Mouse (Mus musculus) lung, postnatal 10 days (tissue): ENCODE data around the gene Dusp28.

ENCODE experiments used
- DNase-seq: peaks from one replicate; pipeline ENCODE4 v3.0.0; 2021

Gene Dusp28

DNA sequence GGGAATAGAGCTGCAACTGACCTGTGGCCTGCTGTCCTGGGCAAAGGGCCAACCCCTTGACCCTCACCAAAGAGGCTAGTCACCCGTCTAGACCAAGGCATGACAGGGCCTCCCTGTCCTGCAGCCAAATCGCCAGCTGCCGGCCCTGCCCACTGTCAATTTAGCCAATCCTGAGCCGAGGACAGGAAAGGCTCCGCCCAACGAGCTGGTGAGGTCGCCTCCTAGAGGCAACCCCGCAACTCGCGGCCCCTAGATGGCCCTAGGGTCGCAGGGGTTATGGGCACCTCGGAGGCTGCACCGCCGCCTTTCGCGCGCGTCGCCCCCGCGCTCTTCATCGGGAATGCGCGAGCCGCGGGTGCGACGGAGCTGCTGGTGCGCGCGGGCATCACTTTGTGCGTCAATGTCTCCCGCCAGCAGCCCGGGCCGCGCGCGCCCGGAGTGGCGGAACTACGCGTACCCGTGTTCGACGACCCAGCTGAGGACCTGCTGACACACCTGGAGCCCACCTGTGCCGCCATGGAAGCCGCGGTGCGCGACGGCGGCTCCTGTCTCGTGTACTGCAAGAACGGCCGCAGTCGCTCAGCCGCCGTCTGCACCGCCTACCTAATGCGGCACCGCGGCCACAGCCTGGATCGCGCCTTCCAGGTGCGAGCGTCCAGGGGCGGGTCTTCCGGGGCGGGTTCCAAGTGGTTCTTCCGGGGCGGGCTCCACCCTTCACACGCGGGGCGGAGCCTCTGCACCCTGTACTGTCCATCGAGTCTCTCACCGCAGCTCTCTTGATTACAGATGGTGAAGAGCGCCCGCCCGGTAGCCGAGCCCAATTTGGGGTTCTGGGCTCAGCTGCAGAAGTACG lies at the start of gene Dusp28:
Gene Dusp28 (plus strand): TSS at position 203 of the 853 bp plus-strand sequence.
- DNase-seq: peak; percentile 95

DNA sequence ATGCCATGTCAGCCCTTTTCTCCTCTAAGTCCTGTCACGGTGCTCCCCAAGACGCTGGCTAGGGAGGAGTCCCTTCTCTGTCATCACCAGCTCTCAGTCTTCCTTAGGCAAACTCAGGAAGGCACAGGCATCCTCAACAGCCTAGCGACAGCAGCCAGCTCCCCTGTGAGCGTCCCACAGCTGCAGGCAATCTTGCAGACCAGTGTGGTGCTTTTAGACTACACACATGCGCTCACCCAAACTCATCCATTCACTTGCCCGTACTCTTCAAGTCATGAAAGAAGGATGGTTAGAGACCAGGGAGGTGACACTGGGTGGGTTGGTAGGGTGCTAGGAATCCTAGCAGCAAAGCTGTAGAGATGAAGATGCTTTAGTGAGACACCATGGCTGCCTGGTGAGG lies 45.3 kb upstream of the Dusp28 start:
- no peak for DNase-seq

DNA sequence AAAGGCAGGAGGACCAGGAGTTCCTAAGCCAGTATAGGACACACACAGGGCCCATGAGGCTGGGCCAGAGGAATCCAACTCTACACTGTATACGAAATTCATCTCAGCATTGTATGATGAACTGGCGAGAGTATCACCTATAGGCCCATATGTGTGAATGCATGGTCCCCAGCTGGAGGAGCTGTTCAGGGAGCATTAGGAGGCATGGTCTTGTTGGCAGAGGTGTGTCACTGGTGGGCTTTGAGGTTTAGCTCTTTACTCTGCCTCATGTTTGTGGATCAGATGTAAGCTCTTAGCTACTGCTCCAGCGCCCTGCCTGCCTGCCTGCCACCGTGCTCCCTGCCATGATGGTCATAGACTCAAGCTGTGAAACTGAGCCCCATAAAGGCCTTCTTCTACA lies 43.5 kb upstream of the Dusp28 start:
- no peak for DNase-seq

DNA sequence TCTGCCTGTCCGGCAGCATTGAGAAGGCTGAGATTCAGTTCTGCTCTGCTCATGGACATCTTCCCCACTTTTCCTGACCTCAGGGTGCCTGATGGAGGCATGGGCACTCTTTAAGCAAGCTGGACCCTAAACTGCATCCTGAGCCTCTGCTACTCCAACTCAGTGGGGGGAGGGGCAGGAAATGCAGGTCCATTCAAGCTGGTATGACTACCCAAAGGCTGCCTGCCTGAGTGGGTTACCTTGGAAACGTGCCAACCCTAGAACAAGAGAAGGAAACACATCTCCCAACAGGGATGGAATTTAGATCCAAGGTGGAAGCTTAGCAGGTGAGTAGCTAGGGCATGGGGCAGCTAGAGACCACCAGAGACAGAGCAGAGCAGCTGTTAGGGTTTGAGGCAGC lies 40.6 kb upstream of the Dusp28 start:
- DNase-seq: no peak

DNA sequence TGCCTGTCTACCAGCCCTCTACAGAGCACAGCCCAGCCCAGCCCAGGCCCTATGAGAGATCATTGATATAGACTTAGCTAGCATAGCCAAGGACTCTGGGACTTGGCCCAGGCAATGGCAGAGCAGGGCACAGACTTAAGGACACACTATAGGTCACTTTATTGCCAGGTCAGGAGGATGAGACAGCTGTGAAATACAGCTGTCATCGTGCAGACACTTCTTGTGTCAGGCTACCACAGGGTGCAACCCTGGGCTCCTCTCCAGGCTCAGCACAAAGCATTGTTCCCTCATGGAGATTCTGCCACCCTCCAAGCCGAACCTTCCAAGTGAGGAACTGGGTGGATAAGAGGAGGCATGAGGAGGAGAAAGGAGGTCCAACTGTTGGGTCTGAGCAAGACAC lies 36.8 kb upstream of the Dusp28 start:
- no peak for DNase-seq

DNA sequence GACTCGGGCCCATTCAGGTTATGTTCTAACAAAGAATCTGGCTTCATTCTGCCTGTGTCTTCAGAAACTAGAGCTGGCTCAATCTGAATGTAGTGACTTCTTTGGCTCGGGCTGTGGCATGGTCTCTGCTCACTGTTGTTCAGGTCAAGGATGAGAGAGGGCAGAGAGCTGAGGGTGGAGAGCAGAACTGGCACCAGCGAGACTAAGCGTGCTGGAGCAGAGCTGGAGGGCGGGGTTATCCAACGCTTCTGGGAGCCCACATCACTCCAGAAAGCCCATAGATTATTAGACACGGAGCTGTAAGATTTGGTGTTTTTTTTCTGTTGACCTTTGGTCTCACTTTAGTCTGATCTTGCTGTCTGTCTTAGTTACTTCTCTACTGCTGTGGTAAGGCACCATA lies 34.1 kb upstream of the Dusp28 start:
- no peak for DNase-seq

DNA sequence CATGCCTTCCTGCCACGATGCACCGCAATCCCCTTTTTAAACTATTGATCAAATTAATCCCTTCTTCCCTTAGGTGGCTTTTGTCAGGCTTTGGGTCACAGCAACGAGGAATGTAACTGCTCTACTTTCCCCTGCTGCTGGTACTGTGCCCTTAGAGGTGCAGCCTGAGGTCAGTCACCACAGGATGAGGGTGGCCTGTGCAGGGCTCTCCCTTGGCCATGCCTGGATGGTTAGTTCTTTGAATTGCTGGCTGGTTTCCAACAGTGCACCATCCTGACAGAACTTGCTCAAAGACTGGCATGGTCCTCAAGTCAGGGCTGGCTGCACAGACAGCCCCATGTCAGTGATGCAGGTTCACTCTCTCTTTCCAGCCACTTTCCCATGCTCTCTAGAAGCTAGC lies 32.8 kb upstream of the Dusp28 start:
- no peak for DNase-seq

DNA sequence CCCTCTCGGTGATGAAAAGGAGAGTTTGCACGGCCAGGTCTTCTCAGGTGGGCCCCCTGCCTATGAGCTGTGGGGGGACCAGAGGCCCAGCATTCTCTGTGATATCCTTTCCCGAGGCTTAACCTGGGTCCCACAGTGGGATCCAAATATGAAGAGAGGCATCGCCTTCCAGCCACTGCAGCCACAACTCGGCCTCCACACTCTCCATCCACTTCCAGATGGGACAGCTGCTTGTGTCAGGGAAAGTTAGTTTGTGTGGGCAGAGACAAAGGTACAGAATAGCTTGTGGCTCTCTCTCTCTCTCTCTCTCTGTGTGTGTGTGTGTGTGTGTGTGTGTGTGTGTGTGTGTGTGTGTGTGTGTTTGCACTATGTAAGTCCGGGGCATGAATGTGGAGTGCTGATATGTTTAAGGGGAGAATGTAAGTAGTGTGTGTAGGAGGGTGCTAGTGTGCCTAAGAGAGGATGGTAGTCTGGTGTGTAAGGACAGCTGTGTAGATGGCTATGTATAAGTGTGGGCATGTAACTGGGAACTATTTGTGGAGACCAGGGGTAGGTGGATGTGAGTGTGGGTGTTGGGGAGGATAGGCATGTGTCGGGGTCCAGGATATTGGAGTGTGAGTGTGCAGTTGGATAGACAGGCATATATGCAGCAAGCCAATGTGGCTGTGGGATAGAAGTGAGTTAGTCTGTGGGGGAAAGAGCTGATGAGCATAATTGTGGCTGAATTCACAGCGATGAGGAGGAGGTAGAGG lies 31.2 kb upstream of the Dusp28 start:
- DNase-seq: no peak

DNA sequence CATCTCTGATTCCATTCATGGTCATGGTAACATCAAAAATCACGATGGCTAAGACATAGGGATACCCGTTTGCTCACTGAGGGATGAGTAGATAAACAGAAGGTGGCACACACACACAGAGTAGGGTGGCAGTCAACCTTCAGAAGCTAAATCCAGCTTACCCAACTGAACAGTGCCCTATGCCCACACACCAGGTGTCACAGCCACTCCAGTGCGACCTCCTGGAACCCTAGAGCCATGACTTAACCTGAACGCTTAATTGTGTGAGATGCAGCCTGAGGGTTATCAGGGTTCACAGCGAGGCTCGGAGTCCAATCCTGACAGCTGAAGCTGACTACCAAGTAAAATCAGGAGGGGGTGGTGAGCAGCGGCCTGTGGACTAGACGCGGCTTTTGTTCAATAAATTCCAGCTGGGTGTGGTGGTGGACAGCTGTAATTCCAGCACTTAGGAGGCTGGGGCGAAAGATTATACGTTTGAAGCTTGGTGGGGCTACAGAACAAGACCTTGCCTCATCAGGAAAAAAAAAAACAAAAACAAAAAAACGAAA lies 29.3 kb upstream of the Dusp28 start:
- DNase-seq: no peak

DNA sequence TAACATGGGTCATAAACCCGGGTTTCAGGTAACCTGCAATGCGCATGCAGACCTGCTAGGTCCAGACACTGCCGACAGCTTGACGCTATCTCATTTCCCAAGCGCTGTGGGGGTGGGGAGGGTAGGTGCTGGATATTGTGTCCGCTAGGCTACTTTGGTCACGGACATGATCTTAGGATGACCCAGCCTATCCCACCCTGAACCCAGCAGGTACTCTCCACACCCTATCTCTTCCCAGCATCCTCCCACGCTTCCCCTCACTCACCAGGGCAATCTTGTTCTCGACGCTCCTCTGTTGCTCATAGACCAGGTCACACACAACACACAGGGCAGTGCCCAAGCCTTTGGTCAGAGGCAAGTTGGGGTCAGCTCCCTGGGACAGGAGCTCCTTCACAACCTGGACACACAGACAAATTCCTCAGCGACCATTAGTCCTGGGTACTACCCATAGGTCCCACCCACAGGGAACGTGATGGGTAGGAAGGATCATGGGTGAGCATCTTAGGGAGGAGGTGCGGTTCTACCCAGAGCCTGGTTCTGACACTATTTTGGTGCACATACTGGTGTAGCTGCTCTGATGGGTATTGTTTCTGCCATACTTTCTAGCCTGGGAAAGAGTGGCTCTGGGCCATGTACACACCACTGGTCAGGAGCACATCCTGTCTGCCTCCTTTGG lies 28.6 kb upstream of the Dusp28 start:
- DNase-seq: no peak

DNA sequence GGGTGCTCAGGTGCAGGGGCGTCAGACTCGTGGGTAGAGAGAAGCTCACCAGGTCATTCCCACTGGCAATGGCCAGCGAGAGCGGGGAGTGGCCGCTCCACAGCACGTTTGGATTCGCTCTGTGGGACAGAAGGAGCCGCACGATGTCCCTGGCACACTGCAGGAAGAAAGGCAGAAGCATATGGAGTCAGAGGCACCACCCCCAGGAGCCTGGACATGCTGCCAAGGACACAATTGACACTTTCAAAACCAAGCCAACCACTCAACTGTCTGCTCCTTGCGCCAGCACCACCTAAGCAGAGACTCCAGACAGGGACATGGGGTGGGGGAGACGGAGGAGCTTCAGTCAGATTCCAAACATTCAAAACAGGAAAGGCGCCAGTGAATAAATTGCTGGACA lies 27.5 kb upstream of the Dusp28 start:
- DNase-seq: no peak

DNA sequence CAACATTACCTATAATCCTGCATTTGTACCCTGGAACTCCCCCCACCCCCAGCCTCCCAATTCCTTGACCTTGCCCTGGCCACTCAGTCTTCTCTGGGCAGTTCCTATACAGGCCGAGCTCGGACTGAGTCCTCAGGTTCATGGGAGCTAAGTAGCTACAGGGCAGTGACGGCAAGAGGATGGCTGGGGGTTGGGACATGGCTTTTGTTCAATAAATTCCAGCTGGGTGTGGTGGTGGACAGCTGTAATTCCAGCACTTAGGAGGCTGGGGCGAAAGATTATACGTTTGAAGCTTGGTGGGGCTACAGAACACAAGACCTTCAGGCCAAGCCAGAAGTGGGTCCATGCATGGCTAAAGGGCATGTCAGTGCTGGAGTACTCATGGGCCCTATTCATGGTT lies 26.7 kb upstream of the Dusp28 start:
- no peak for DNase-seq

DNA sequence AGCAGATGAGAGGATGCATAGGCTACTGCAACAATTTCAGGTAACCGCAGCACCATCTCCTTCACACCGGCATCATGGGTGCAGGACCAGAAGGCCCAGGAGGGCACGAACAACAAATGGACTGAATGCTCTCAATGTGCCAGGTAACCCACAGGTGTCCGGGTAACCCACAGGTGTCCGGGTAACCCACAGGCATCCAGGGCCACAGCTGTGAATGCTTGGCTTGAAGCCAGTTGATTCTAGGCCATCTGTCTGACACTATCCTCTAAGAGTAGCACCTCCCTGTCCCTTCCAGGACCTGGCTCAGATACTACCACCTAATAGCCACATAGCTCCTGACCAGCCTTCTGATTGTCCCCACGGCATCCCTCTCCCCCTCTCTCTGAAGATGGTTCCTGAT lies 24.8 kb upstream of the Dusp28 start:
- DNase-seq: no peak

DNA sequence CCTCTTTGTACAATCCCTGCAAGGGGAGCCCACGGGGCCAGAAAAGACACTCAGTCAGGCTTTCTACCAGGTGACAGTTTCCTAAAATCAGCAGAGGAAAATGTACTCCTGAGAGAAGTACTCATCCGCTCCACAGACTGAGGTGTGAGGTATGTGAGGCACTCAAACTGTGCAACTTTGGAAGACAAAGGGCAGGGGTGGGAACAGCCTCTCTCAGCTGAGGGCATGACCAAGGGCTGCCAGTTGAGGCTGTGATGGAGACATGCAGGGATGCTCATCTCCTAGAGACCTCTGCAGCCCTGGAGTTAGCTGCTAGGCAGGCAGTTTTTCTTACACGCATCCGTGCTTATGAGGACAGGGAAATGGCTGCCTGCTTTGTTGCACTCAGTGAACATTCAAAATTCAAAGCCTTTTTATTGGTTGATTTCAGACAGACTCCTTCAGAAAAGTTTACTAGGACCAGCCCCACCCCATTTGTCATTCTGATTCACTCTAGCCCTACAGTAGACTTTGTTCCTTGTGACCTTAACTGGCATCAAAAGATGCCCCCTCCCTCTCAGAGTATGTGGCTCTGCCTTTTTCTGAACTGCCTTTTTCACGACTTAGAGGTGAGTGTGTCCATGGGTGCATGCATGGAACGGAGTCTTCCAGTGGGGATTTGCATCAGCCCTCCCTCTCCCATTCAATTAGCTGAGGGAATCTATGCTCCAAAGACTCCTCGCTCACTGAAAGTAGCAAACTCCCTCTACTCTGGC lies 17.7 kb upstream of the Dusp28 start:
- no peak for DNase-seq

DNA sequence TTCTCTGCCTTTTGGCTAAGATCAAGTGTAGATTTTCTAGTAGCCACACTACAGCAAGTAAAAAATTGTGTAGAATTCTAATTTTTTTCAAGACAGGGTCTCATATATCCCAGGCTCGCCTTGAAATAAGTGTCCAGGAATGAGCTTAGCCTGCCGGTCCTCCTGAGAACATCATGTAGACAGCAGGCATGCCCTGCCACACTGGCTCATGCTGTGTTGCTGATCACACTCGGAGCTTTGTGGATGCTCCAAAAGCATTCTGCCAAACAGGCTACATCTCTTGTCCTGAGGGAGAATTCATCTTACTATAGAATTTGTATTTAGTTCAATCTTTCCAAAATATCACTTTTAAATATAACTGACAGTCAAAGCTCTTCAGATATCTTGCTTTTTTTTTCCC lies 14.0 kb upstream of the Dusp28 start:
- DNase-seq: no peak

DNA sequence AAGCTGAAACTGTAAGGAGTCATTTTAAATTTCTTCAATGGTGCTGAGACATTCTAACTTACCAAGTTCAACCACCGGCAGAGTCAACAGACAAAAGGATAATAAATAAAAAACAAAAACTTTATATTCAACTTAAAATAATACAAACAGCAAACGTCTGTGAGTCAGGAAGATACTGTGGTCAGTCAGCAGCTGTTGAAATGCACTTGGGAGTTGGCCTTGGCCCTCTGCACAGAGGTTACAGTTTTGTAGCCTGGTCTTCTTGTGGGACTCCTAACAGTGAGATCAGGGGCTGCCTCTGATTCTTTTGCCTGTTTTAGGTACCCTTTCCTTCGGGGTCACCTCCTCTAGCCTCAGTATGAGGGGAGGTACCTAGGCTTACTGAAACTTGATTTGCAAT lies 12.9 kb upstream of the Dusp28 start:
- no peak for DNase-seq

DNA sequence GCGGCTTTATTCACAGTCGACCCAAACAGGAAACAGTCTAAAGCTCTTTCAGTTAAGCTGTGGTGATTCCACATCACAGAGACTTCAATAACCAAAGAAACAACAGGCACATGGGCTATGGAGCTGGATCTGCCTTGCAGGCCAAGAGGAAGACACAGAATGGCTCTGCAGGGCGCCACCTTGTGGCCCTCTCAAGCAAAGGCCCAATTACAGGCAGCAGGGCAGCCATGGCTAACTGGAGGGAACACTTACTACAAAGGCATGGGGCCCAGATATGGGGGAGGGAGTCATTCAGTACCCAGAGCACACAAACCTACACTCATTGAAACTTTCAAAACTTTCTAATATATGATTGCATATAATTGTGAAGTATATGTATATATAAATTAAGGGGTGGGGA lies 11.7 kb upstream of the Dusp28 start:
- peak; percentile 82 for DNase-seq

DNA sequence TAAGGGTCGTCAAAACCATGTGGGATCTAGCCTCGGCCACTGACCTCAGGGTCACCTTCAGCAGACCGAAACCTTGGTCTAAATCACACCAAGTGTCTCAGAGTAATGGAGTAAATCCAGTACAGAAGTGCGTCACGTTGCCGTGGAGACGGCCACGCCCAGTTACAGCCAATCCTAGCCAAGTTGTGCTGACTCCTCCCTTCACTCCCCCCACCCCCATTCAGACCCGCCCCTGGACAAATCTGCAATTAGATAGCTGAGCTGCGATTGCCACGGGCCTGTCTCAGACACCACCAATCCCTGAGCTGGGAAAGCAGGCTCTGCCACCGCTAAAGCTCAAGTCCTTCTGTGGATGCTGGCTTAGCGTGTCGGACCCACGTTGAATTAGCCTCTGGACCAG lies 4.0 kb upstream of the Dusp28 start, which contains the start of gene Ankmy1:
Gene Ankmy1 (minus strand): TSS at position 121 of the 400 bp plus-strand sequence.
- peak; percentile 76 for DNase-seq

DNA sequence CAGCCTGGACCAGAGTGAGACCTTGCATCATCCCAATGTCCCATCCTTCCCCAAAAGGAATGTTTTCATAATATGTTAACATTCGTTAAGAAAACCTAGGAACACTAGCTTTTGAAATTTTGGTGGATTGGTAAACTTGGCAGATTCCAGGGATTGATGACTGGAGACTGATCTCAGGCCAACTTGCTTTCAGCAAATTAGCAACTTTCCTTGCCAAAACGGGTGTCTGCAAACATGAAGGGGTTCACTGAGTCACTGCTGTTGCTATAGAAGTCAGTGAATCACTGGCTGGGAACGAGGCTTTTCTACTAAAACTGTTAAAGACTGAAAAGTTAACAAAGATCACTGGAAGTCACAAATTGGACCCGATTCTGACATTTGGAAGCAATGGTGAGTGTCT lies 3.2 kb upstream of the Dusp28 start:
- peak; percentile 54 for DNase-seq

DNA sequence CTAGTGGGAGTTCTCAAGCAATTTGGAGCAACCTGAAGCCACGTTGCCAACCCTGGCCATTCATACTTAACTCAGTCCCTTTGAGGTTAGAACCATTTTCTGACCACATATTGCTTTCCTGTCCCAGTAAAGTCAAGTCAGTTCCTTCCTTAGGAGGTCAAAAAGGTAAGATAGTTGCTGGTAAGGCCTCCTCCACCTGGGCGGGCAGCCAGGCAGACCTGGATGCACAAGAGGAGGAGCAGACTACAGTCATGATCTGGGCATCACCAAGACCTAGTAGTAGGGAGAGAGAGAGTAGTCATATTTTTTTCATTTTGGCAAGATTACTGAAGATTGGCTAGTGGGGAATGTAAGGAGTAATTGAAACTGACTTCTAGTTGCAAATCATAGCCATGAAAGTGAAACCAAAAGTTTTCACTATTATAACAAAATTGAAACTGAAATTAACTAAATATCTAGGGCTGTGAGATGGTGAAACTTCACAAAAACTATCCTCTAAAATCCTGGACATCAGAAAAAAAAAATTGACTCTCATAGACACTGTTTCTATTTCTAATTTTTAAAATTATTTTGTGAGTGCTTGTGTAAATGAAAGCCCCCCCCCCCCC lies 974 bp upstream of the Dusp28 start:
- no peak for DNase-seq

DNA sequence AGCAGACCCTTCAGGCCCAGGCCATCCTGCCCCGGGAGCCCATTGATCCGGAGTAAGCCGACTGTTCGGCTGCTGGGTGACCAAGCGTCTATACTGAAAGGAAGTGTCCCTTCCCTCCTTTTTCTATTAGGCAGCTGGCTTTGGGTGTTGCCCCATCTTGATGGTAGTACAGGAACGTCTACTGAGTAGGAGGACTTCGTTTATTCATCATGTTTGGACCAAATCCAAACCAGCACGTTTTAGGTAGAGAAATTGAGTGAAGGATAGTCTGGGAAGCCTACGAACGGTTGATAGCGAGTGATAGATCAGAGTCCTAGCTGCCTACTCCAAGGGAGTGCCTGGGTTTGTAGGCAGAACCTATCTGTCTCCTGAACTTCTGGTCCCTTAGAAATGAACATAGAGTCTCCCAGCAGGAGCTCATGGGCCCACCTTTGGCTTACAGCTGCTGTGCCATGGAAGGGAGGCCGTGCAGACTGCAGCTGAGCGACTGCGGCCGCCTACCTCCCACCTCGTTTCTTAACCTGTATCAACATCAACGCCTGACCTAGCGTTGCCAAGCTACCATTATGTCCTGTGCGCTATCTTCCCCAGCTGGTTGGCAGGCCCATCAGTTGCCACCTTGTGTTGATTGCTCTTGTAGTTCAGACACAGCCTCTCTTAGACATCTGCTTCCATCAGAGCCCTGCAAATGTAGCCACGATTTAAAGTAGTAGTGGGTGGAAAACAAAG lies 1.0 kb downstream of the Dusp28 start:
- no peak for DNase-seq

DNA sequence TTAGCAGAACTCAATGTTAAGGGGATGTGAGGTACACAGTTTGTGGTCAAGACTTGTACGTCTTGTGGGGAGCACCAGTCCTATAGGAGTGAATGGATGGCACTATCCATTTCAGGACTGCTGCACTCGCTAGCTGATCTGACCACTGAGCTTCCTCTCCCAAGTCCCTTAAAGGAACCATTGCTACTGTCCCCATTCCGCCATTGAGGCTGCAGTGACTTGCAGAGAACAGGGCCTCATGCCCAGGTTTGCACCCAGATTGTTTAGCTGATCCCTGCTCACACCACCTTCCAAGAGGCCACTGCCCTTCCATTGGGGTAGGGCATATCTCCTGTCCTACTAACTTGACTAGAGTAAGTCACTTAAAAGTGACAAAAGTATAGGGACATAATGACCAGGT lies 1.9 kb downstream of the Dusp28 start:
- DNase-seq: no peak
